Mouse (Mus musculus): ENCODE data around the gene Pla2r1.

- TF ChIP-seq EP300 (IDR thresholded peaks at IDR 0.05; ENCODE audit: insufficient read depth, low read depth, low read length) (no peak), POLR2A (IDR thresholded peaks at IDR 0.05; ENCODE audit: insufficient read depth, low read length) (no peak), CTCF (IDR thresholded peaks at IDR 0.05; ENCODE audit: low read depth, low read length) (no peak)
These were observed 175.8 kb downstream of the Pla2r1 start for GRCm38 (mm10) chr2:60377260-60377659.
